Mouse (Mus musculus): Measurements from ENCODE around the gene Lig1. TPM values are rescaled to one million over a fixed set of nuclear protein-coding genes. Genes with fewer than 3 reads are reported as not detected.

Lig1 gene
- polyA plus RNA-seq, 1 experiment from 2014 or later = 189 TPM

GRCm38 (mm10) chr7:13291370-13291769 lies 14.3 kb downstream of the Lig1 start:
- no peak overlapping the region for H3K27ac ChIP-seq
- no peak for DNase-seq (ENCODE audit: extremely low spot score, low spot score)
- no peak overlapping the region for H3K4me3 ChIP-seq
- no peaks in the 10 kb centered on the region for H3K4me1 ChIP-seq
- 90% methylated on average over 2 of the region's 2 CpGs for WGBS
- peaks cover 100% of the 10 kb centered on the region for H3K36me3 ChIP-seq (replicated peaks)
- no peaks in the 10 kb centered on the region for H3K27me3 ChIP-seq (ENCODE audit: poor library complexity, severe bottlenecking)
- H3K9me3 ChIP-seq = no peaks in the 10 kb centered on the region

- WGBS = 90% methylated on average over 11 of the region's 11 CpGs
- no peak for DNase-seq (ENCODE audit: extremely low spot score, low spot score)
Measured at GRCm38 (mm10) chr7:13293878-13294855, 17.1 kb downstream of the Lig1 start.

GRCm38 (mm10) chr7:13295256-13295655 lies 18.2 kb downstream of the Lig1 start:
- Histone ChIP-seq H3K27ac (no peak overlapping the region), H3K36me3 (replicated peaks) (peaks cover 100% of the 10 kb centered on the region), H3K27me3 (ENCODE audit: poor library complexity, severe bottlenecking) (no peaks in the 10 kb centered on the region), H3K4me3 (no peak overlapping the region), H3K4me1 (no peaks in the 10 kb centered on the region), H3K9me3 (no peaks in the 10 kb centered on the region)
- 97% methylated on average over 7 of the region's 7 CpGs for WGBS
- no peak for DNase-seq (ENCODE audit: extremely low spot score, low spot score)

More at GRCm38 (mm10) chr7:13293878-13294855, 17.1 kb downstream of the Lig1 start:
- H3K27me3 ChIP-seq (ENCODE audit: poor library complexity, severe bottlenecking) = no peaks in the 10 kb centered on the region
- H3K36me3 ChIP-seq (replicated peaks) = peaks cover 100% of the 10 kb centered on the region
- H3K27ac ChIP-seq = no peak overlapping the region
- no peak overlapping the region for H3K4me3 ChIP-seq
- H3K4me1 ChIP-seq = no peaks in the 10 kb centered on the region
- H3K9me3 ChIP-seq = no peaks in the 10 kb centered on the region

DNA sequence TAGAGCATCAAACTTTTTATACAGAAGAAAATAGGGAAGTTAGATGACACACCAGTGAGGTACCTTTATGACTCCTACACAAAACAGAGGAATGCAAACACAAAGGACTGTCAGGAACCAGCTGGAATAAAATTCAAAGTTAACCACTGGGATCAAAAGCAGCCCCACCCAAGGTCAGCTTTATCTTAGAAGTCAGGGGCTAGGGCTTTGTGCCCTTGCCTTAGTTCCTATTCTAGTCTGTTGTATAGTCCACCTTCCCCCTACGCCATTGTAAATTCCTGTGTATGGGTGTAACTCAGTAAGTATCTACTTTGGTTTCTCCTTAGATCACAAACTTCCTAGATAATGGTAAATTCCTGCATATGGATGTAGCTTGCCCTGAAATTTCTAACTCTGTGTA lies 20.6 kb downstream of the Lig1 start:
- Histone ChIP-seq H3K27me3 (ENCODE audit: poor library complexity, severe bottlenecking) (no peaks in the 10 kb centered on the region), H3K4me3 (no peak overlapping the region), H3K36me3 (replicated peaks) (peaks cover 100% of the 10 kb centered on the region), H3K4me1 (no peaks in the 10 kb centered on the region), H3K9me3 (no peaks in the 10 kb centered on the region), H3K27ac (no peak overlapping the region)
- DNase-seq (ENCODE audit: extremely low spot score, low spot score) = no peak
- 89% methylated on average over 1 of the region's 1 CpGs for WGBS

DNA sequence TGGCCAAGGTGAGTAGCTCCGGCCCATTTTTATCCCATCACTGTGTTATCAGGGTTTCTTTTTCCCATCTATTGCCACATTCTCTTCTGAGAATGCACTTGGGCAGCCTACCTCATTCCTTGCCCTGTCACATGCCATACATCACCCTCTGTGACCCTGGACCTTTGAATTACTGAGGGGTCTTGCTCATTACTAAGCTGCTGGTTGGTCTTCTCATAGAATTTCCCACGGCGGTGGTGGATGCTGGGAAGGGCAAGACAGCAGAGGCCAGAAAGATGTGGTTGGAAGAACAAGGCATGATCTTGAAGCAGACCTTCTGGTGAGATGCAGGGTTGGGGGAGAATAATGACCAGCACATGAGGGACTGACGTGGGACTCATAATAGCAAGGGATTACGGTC lies 21.7 kb downstream of the Lig1 start:
- no peaks in the 10 kb centered on the region for H3K9me3 ChIP-seq
- WGBS = 97% methylated on average over 5 of the region's 5 CpGs
- no peak overlapping the region for H3K27ac ChIP-seq
- H3K4me3 ChIP-seq = no peak overlapping the region
- no peaks in the 10 kb centered on the region for H3K4me1 ChIP-seq
- peaks cover 100% of the 10 kb centered on the region for H3K36me3 ChIP-seq (replicated peaks)
- H3K27me3 ChIP-seq (ENCODE audit: poor library complexity, severe bottlenecking) = no peaks in the 10 kb centered on the region
- no peak for DNase-seq (ENCODE audit: extremely low spot score, low spot score)

DNA sequence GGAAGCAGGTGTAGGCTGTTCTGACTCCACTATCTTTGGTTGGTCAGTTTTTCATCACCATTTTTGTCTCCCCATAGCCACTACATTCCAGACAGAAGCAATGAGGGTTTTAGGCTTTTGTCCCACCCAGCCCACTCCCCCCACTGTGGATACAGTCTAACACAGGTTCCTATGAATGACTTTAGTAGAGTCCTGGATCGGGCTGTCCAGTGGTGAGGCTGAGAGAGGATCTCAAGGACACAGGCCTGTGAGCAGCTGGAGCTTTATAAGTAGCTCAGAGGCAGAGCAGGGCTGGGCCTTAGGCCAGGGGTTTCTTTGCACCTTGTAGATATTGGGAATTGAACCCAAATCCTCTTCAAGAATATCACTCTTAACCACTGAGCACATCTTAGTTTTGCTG lies 24.6 kb downstream of the Lig1 start:
- WGBS = 94% methylated on average over 1 of the region's 1 CpGs
- H3K27ac ChIP-seq = no peak overlapping the region
- H3K36me3 ChIP-seq (replicated peaks) = peaks cover 100% of the 10 kb centered on the region
- no peak for DNase-seq (ENCODE audit: extremely low spot score, low spot score)
- no peak overlapping the region for H3K4me3 ChIP-seq
- H3K27me3 ChIP-seq (ENCODE audit: poor library complexity, severe bottlenecking) = no peaks in the 10 kb centered on the region
- H3K9me3 ChIP-seq = no peaks in the 10 kb centered on the region
- no peaks in the 10 kb centered on the region for H3K4me1 ChIP-seq

GRCm38 (mm10) chr7:13302780-13303179 lies 25.7 kb downstream of the Lig1 start:
- Histone ChIP-seq H3K27me3 (ENCODE audit: poor library complexity, severe bottlenecking) (no peaks in the 10 kb centered on the region), H3K9me3 (no peaks in the 10 kb centered on the region), H3K4me3 (no peak overlapping the region), H3K4me1 (no peaks in the 10 kb centered on the region), H3K36me3 (replicated peaks) (peaks cover 100% of the 10 kb centered on the region), H3K27ac (no peak overlapping the region)
- WGBS = 81% methylated on average over 2 of the region's 2 CpGs
- DNase-seq (ENCODE audit: extremely low spot score, low spot score) = no peak

- DNase-seq (ENCODE audit: extremely low spot score, low spot score) = no peak
- no peak overlapping the region for H3K27ac ChIP-seq
- H3K4me3 ChIP-seq = no peak overlapping the region
- no peaks in the 10 kb centered on the region for H3K4me1 ChIP-seq
- peaks cover 100% of the 10 kb centered on the region for H3K36me3 ChIP-seq (replicated peaks)
- H3K27me3 ChIP-seq (ENCODE audit: poor library complexity, severe bottlenecking) = no peaks in the 10 kb centered on the region
- H3K9me3 ChIP-seq = no peaks in the 10 kb centered on the region
Measured at GRCm38 (mm10) chr7:13303372-13303771, 26.3 kb downstream of the Lig1 start.

DNA sequence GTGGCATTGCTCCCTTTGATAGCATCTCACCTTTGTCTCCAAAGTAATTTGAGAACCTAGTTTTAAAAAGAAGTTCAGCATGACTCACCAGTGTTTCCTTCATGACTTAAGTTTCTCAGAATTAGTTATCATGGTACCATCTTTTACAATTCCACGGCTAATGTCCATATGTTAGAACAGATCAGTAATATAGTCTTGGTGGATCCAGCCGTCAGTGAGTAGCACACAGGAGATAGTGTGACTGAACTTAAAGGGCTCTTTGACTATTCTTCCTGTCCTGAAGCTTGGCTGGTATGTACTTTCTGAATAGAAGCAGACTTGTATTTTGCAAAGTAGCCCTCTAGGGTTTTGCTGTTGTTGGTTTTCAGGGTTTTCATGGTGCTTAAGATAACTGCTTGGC lies 32.3 kb downstream of the Lig1 start:
- H3K4me1 ChIP-seq = no peaks in the 10 kb centered on the region
- H3K36me3 ChIP-seq (replicated peaks) = peaks cover 99% of the 10 kb centered on the region
- H3K4me3 ChIP-seq = no peak overlapping the region
- H3K9me3 ChIP-seq = no peaks in the 10 kb centered on the region
- no peak for DNase-seq (ENCODE audit: extremely low spot score, low spot score)
- 92% methylated on average over 2 of the region's 2 CpGs for WGBS
- H3K27ac ChIP-seq = no peak overlapping the region
- no peaks in the 10 kb centered on the region for H3K27me3 ChIP-seq (ENCODE audit: poor library complexity, severe bottlenecking)

- Histone ChIP-seq H3K27ac (no peak overlapping the region), H3K9me3 (no peaks in the 10 kb centered on the region), H3K27me3 (ENCODE audit: poor library complexity, severe bottlenecking) (no peaks in the 10 kb centered on the region), H3K36me3 (replicated peaks) (peaks cover 90% of the 10 kb centered on the region), H3K4me3 (no peak overlapping the region), H3K4me1 (no peaks in the 10 kb centered on the region)
- DNase-seq (ENCODE audit: extremely low spot score, low spot score) = no peak
- WGBS = 89% methylated on average over 6 of the region's 6 CpGs
Measured at GRCm38 (mm10) chr7:13310493-13311199, 33.6 kb downstream of the Lig1 start.

DNA sequence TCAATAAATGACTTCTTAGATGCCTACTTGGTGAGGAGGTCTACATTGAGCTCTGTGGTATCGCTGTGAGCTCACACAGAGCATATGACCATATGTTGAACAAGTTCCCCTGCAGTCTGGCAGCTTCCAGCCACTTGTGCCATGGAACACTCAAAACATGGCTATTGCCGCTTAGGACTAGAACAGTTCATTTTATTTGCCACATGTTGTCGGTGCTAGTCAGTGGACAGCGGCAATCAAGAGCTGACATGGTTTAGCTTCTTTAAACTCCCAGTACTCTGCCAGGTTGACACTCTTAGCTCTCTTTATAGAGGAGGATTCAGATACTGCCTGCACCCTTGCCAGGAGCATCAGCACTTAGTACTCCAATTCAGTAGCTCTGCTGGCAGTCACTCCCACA lies 34.3 kb downstream of the Lig1 start:
- Histone ChIP-seq H3K27ac (no peak overlapping the region), H3K9me3 (no peaks in the 10 kb centered on the region), H3K4me3 (no peak overlapping the region), H3K27me3 (ENCODE audit: poor library complexity, severe bottlenecking) (no peaks in the 10 kb centered on the region), H3K4me1 (no peaks in the 10 kb centered on the region), H3K36me3 (replicated peaks) (peaks cover 86% of the 10 kb centered on the region)
- 98% methylated on average over 4 of the region's 4 CpGs for WGBS
- no peak for DNase-seq (ENCODE audit: extremely low spot score, low spot score)

DNA sequence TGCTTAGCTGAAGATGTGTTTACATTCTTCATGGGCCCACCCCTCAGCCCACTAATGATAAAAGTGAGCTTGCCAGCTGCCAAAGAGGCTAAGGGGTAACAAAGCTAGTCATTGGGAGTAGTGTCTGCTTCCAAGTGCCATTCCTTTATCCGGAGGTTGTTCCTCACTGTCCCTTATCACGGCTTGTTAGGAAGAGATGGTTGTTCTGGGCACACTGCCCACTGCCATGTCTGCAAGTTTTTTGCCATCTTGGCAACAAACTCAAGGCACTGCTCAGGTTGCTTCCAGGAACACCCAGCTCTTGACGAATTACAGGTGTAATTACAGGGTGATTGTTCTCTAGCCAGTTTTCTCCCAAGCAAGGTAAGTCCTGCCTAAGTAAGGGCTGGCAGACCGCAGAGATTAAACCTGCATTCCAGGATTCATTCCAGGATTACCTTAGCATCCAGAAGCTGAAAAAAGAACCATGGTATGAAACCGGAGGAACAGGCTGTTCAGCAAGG lies 37.1 kb downstream of the Lig1 start:
- H3K27ac ChIP-seq = no peak overlapping the region
- no peak for DNase-seq (ENCODE audit: extremely low spot score, low spot score)
- no peaks in the 10 kb centered on the region for H3K27me3 ChIP-seq (ENCODE audit: poor library complexity, severe bottlenecking)
- H3K36me3 ChIP-seq (replicated peaks) = peaks cover 62% of the 10 kb centered on the region
- no peak overlapping the region for H3K4me3 ChIP-seq
- H3K4me1 ChIP-seq = no peaks in the 10 kb centered on the region
- 88% methylated on average over 5 of the region's 5 CpGs for WGBS
- no peaks in the 10 kb centered on the region for H3K9me3 ChIP-seq

GRCm38 (mm10) chr7:13321424-13321823 lies 44.3 kb downstream of the Lig1 start:
- Histone ChIP-seq H3K36me3 (replicated peaks) (peaks cover 34% of the 10 kb centered on the region), H3K4me3 (no peak overlapping the region), H3K27me3 (ENCODE audit: poor library complexity, severe bottlenecking) (no peaks in the 10 kb centered on the region), H3K27ac (no peak overlapping the region), H3K4me1 (no peaks in the 10 kb centered on the region), H3K9me3 (no peaks in the 10 kb centered on the region)
- 89% methylated on average over 3 of the region's 3 CpGs for WGBS
- DNase-seq (ENCODE audit: extremely low spot score, low spot score) = no peak

All from forebrain, embryonic 10.5 days (tissue).